Mouse (Mus musculus) cerebellum, adult 11 months (tissue): ENCODE data around the gene Zfp386.
"Not testable (repeated sequence)": the region's sequence is repeated elsewhere in the genome, so short reads cannot be mapped to it uniquely, and the experiment has no call there.

Experiments used
- DNase-seq: peaks from one replicate; pipeline ENCODE4 v3.0.0; 2022

The Zfp386 gene

GRCm38 (mm10) chr12:116047440-116048377 lies at the start of gene Zfp386:
Zfp386 (plus strand) TSS chr12:116047724.
- DNase-seq: peak; percentile 97

GRCm38 (mm10) chr12:115999784-116000183 lies 47.7 kb upstream of the Zfp386 start:
- DNase-seq: not testable (repeated sequence)

- not testable (repeated sequence) for DNase-seq
Observed at GRCm38 (mm10) chr12:116002946-116003345, 44.6 kb upstream of the Zfp386 start.

- no peak for DNase-seq
Observed at GRCm38 (mm10) chr12:116010812-116011211, 36.7 kb upstream of the Zfp386 start.

GRCm38 (mm10) chr12:116028095-116028494 lies 19.4 kb upstream of the Zfp386 start:
- no peak for DNase-seq

- no peak for DNase-seq
Observed at GRCm38 (mm10) chr12:116035346-116035745, 12.2 kb upstream of the Zfp386 start.

GRCm38 (mm10) chr12:116044785-116045184 lies 2.7 kb upstream of the Zfp386 start:
- no peak for DNase-seq

- DNase-seq: no peak
Observed at GRCm38 (mm10) chr12:116048766-116049165, 1.2 kb downstream of the Zfp386 start.

- no peak for DNase-seq
Observed at GRCm38 (mm10) chr12:116049236-116049635, 1.7 kb downstream of the Zfp386 start.

GRCm38 (mm10) chr12:116049701-116050100 lies 2.2 kb downstream of the Zfp386 start:
- DNase-seq: no peak

GRCm38 (mm10) chr12:116054342-116054741 lies 6.8 kb downstream of the Zfp386 start:
- DNase-seq: no peak

- DNase-seq: no peak
Observed at GRCm38 (mm10) chr12:116056112-116056511, 8.6 kb downstream of the Zfp386 start.

GRCm38 (mm10) chr12:116061561-116062193 lies 14.2 kb downstream of the Zfp386 start:
- DNase-seq: no peak

GRCm38 (mm10) chr12:116062194-116062583 lies 14.7 kb downstream of the Zfp386 start:
- DNase-seq: no peak

- DNase-seq: no peak
Observed at GRCm38 (mm10) chr12:116063020-116063419, 15.5 kb downstream of the Zfp386 start.

- DNase-seq: peak; percentile 62
Observed at GRCm38 (mm10) chr12:116071023-116071422, 23.5 kb downstream of the Zfp386 start.

GRCm38 (mm10) chr12:116077074-116077854 lies 29.7 kb downstream of the Zfp386 start, which contains the start of gene Vipr2:
Vipr2 (plus strand) TSS chr12:116077726.
- DNase-seq: peak; percentile 54

- no peak for DNase-seq
Observed at GRCm38 (mm10) chr12:116077855-116078366, 30.4 kb downstream of the Zfp386 start.

- DNase-seq: no peak
Observed at GRCm38 (mm10) chr12:116083125-116083524, 35.6 kb downstream of the Zfp386 start.

GRCm38 (mm10) chr12:116084294-116084693 lies 36.8 kb downstream of the Zfp386 start:
- no peak for DNase-seq

- DNase-seq: no peak
Observed at GRCm38 (mm10) chr12:116086951-116087600, 39.6 kb downstream of the Zfp386 start.

- peak; percentile 52 for DNase-seq
Observed at GRCm38 (mm10) chr12:116089836-116090235, 42.3 kb downstream of the Zfp386 start.
